Comparison of ENCODE assay signal across 1 mouse cellular context in genomic region chr3:103129367-103130159, GRCm38 (mm10).
A peak's percentile ranks its signal among the peaks of the same experiment; 100 is the strongest.
TF ChIP-seq lines count a peak whose summit lies in the region.

No protein-coding gene starts in this region.

TF ChIP-seq in MEL, 35 proteins besides CTCF, POLR2A, EP300 and RAD21 (continued from another document):
- no peak for TF ChIP-seq ZC3H11A (IDR thresholded peaks at IDR 0.05; ENCODE audit: low read depth, low read length)
- TF ChIP-seq POLR2AphosphoS5 (IDR thresholded peaks at IDR 0.05; ENCODE audit: borderline replicate concordance, low read depth, low read length): no peak
- no peak for TF ChIP-seq MAZ (IDR thresholded peaks at IDR 0.05; ENCODE audit: low read depth, low read length)
- peak; percentile 63 for TF ChIP-seq TBP (IDR thresholded peaks at IDR 0.05; ENCODE audit: low read depth, low read length)
- no peak for TF ChIP-seq NRF1 (IDR thresholded peaks at IDR 0.05; ENCODE audit: insufficient read depth, low read depth, low read length, poor library complexity, severe bottlenecking)
- no peak for TF ChIP-seq CHD2 (IDR thresholded peaks at IDR 0.05; ENCODE audit: low read length)
- TF ChIP-seq NELFE (IDR thresholded peaks at IDR 0.05; ENCODE audit: low read depth, low read length): no peak
- TF ChIP-seq SIN3A (IDR thresholded peaks at IDR 0.05; ENCODE audit: low read length): peak; percentile 39; the same call in 1 of the 2 replicates
- peak; percentile 58 for TF ChIP-seq TAL1 (IDR thresholded peaks at IDR 0.05; ENCODE audit: low read length)
- TF ChIP-seq MAFK (IDR thresholded peaks at IDR 0.05; ENCODE audit: borderline replicate concordance, low read depth, low read length): 0 out of 2 replicates have a peak, but pooled peaks have one; percentile 61
- 0 out of 2 replicates have a peak, but pooled peaks have one; percentile 21 for TF ChIP-seq USF1 (IDR thresholded peaks at IDR 0.05; ENCODE audit: low read depth, low read length)
- no peak for TF ChIP-seq KAT2A (conservative IDR thresholded peaks at IDR 0.05; ENCODE audit: low read depth, low read length)
